Mouse (Mus musculus): ENCODE data around the gene Ank3. TPM values are rescaled to one million over a fixed set of nuclear protein-coding genes. Genes with fewer than 3 reads are reported as not detected.

Gene Ank3
- total RNA-seq, 2 experiments from 2014 or later: 88.7 to 108 TPM

GRCm38 (mm10) chr10:69570466-69571288 is 172.1 kb downstream of the Ank3 start:
- no peak for DNase-seq (ENCODE audit: low spot score in 2 of 2)

- no peak for DNase-seq (ENCODE audit: low spot score in 2 of 2)
Measured at GRCm38 (mm10) chr10:69571422-69571821, 172.8 kb downstream of the Ank3 start.

- DNase-seq (ENCODE audit: low spot score in 2 of 2): no peak
Measured at GRCm38 (mm10) chr10:69571972-69572371, 173.4 kb downstream of the Ank3 start.

- DNase-seq (ENCODE audit: low spot score in 2 of 2): no peak
Measured at GRCm38 (mm10) chr10:69573054-69573453, 174.5 kb downstream of the Ank3 start.

GRCm38 (mm10) chr10:69573746-69574145 is 175.2 kb downstream of the Ank3 start:
- no peak for DNase-seq (ENCODE audit: low spot score in 2 of 2)

- no peak for DNase-seq (ENCODE audit: low spot score in 2 of 2)
Measured at GRCm38 (mm10) chr10:69574190-69574663, 175.7 kb downstream of the Ank3 start.

GRCm38 (mm10) chr10:69574894-69575293 is 176.3 kb downstream of the Ank3 start:
- no peak for DNase-seq (ENCODE audit: low spot score in 2 of 2)

GRCm38 (mm10) chr10:69575451-69575850 is 176.9 kb downstream of the Ank3 start:
- DNase-seq (ENCODE audit: low spot score in 2 of 2): no peak

GRCm38 (mm10) chr10:69576264-69576663 is 177.7 kb downstream of the Ank3 start:
- DNase-seq (ENCODE audit: low spot score in 2 of 2): no peak

GRCm38 (mm10) chr10:69577061-69577728 is 178.6 kb downstream of the Ank3 start:
- no peak for DNase-seq (ENCODE audit: low spot score in 2 of 2)

- no peak for DNase-seq (ENCODE audit: low spot score in 2 of 2)
Measured at GRCm38 (mm10) chr10:69577729-69578061, 179.1 kb downstream of the Ank3 start.

GRCm38 (mm10) chr10:69579585-69579984 is 181.0 kb downstream of the Ank3 start:
- no peak for DNase-seq (ENCODE audit: low spot score in 2 of 2)

GRCm38 (mm10) chr10:69581525-69581924 is 183.0 kb downstream of the Ank3 start:
- DNase-seq (ENCODE audit: low spot score in 2 of 2): no peak

GRCm38 (mm10) chr10:69583874-69584481 is 185.4 kb downstream of the Ank3 start:
- DNase-seq (ENCODE audit: low spot score in 2 of 2): peak in 1 of 2 experiments; percentile 25

GRCm38 (mm10) chr10:69584566-69584965 is 186.0 kb downstream of the Ank3 start:
- no peak for DNase-seq (ENCODE audit: low spot score in 2 of 2)

GRCm38 (mm10) chr10:69585271-69585670 is 186.7 kb downstream of the Ank3 start:
- no peak for DNase-seq (ENCODE audit: low spot score in 2 of 2)

GRCm38 (mm10) chr10:69594186-69595131 is 195.9 kb downstream of the Ank3 start:
- peak in 1 of 2 experiments; percentile 64 for DNase-seq (ENCODE audit: low spot score in 2 of 2)

GRCm38 (mm10) chr10:69595487-69595886 is 196.9 kb downstream of the Ank3 start:
- DNase-seq (ENCODE audit: low spot score in 2 of 2): no peak

GRCm38 (mm10) chr10:69601471-69601870 is 202.9 kb downstream of the Ank3 start:
- DNase-seq (ENCODE audit: low spot score in 2 of 2): no peak

GRCm38 (mm10) chr10:69602711-69603110 is 204.1 kb downstream of the Ank3 start:
- no peak for DNase-seq (ENCODE audit: low spot score in 2 of 2)

- no peak for DNase-seq (ENCODE audit: low spot score in 2 of 2)
Measured at GRCm38 (mm10) chr10:69604609-69605008, 206.0 kb downstream of the Ank3 start.
